Mouse (Mus musculus) stomach, postnatal 0 days (tissue): ENCODE results near the gene Reln.

Source experiments
- CTCF ChIP-seq: IDR thresholded peaks from 2 replicates; pipeline ENCODE4 v1.5.1; 2016; ENCODE audit warnings: antibody characterized with exemption, low read depth, mild to moderate bottlenecking, moderate library complexity
- EP300 ChIP-seq: optimal IDR thresholded peaks from 2 replicates; pipeline ENCODE3; 2016; ENCODE audit warnings: antibody characterized with exemption

- TF ChIP-seq CTCF (no peak), EP300 (no peak)
Observed at GRCm38 (mm10) chr5:22343536-22343842, 1.0 kb downstream of the Reln start.
